Mouse (Mus musculus): ENCODE results near the gene Tprkb. TPM values are rescaled to one million over a fixed set of nuclear protein-coding genes. Genes with fewer than 3 reads are reported as not detected.
"Not testable (repeated sequence)": the region's sequence is repeated elsewhere in the genome, so short reads cannot be mapped to it uniquely, and the experiment has no call there.

The Tprkb gene
- total RNA-seq, 2 experiments from 2014 or later = 22.4 to 23.3 TPM

DNA sequence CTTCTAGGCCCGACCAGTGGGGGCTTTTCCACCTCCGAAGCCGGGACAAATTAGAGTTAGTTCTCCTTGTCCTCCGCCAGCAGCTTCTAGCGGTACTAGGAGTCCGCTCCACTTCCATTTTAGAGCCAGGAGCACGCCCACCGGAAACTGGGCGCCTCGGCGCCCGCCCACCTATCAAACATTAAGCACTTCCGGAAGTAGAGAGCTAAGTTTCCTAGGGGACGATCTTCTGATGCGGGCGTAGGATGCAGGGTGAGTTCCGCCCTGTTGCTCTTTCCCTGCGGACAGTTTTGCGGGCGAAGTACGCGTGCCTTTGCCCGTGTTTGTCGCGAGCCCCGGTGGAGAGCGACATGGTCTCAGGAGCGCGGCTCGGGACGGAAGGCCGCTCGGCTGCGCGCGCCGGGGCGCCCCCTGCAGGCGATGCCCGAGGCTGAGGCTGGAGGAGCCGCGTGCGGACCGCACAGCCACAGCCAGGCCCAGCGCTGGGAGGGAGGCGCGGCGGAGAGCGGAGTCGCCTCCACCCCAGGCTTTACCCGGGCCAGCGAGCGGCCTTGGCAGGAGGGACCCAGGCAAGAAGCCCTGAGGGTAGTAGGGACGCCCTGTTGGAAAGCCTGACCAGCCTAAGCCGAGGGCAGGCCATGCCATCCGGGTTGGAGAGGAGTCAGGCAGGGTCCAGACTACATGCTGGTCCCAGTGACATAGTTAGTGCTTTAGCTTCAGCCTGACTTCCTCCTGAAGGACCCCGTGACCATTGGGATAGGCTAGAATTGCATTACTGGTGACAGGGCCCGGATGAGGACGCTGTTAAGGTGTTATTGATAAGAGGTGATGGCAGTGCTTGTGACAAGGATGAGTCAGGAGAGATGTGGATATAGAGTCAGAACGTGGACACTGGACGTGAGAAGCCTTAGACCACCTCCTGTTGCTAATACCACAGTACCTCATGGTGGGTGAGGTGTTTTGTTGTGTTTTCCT, 4.2 kb downstream of the Tprkb start, which contains the start of gene Nat8f1:
Gene Nat8f1 (minus strand): TSS at position 149 of the 975 bp plus-strand sequence.
- peak; percentile 82 for DNase-seq

GRCm38 (mm10) chr6:85916596-85916995, 4.9 kb downstream of the Tprkb start:
- DNase-seq = no peak

- not testable (repeated sequence) for DNase-seq
These were observed 6.7 kb downstream of the Tprkb start for GRCm38 (mm10) chr6:85918341-85918740.

- DNase-seq = no peak
These were observed 7.7 kb downstream of the Tprkb start for GRCm38 (mm10) chr6:85919401-85919800.

DNA sequence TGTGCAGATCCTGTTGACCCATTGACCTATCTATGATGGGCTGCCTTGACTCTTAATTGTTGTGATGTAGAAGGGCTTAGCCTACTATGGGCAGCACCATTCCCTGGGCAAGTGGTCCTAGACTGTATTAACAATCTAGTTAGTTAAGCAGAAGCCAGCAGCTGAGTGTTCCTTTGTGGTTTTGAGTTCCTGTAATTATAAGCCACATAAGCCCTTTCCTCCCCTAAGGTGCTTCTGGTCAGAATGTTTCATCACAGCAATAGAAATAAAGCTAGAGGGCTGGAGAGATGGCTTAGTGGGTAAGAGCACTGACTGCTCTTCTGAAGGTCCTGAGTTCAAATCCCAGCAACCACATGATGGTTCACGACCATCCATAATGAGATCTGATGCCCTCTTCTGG, 12.0 kb downstream of the Tprkb start:
- no peak for DNase-seq

GRCm38 (mm10) chr6:85926709-85927108, 15.0 kb downstream of the Tprkb start:
- DNase-seq = no peak

DNA sequence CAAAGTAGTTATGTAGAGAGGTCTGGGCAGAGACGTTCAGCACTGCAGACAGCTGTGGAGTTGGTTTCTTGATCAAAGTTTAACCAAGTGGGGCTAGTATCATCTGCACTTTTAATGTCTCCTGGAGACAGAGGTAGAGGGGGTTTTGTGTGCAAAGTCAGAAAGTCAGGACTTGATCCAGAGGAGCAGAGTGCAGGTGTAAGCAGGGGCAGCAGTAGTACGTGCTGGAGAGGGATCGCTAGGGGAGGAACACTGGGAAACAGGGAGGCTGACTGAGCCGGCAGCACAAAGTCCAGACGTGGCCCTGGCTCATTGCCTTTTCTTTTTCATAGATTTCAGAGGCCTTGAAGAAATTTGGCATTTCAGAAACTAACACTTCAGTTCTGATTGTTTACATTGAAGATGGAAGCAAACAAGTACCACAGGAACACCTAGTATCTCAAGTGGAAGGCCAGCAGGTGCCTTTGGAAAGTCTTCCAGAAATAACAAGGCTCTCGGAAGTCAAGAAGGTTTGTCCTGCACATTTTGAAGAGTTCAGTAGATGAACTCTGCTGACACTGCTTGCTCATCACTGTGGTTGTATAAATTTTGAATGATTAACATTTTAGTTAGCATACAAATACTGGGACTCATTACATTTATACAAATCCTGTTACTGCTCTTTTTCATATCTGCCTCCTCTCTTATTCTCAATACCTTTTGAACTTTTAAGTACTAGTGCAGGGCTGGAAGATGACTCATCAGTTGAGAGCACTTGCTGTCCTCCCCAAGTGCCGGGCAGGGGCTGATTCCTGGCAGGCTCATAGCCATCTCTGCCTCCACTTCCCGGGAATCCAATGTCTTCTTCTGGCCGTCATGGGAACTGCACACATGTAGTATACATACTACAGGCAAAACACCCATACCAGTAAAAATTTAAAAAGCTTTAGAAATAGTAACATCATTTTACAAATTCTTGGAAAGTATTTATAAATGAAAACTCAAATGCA, 16.1 kb downstream of the Tprkb start:
- DNase-seq = no peak

- no peak for DNase-seq
These were observed 17.6 kb downstream of the Tprkb start for GRCm38 (mm10) chr6:85929312-85929711.

DNA sequence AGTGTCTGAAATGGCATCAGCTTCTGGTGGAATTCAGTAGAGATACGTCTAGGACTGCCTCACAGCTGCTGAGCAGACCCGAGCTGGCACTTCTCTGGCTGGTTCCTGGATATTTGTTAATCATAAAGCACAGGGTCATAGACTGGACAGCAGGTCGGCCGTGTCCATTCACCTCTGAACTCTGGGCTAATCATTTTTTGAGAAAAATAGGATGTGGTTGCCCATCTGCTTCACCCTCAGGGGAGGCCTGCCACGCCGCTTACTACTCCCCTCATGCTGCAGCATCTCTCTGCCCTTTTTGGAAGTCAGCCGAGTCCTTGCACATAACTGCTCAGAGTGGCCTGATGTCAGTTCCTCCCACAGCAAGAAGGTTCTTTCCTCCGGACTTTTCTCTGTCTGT, 22.4 kb downstream of the Tprkb start:
- DNase-seq = no peak

GRCm38 (mm10) chr6:85935646-85936045, 24.0 kb downstream of the Tprkb start:
- no peak for DNase-seq

DNA sequence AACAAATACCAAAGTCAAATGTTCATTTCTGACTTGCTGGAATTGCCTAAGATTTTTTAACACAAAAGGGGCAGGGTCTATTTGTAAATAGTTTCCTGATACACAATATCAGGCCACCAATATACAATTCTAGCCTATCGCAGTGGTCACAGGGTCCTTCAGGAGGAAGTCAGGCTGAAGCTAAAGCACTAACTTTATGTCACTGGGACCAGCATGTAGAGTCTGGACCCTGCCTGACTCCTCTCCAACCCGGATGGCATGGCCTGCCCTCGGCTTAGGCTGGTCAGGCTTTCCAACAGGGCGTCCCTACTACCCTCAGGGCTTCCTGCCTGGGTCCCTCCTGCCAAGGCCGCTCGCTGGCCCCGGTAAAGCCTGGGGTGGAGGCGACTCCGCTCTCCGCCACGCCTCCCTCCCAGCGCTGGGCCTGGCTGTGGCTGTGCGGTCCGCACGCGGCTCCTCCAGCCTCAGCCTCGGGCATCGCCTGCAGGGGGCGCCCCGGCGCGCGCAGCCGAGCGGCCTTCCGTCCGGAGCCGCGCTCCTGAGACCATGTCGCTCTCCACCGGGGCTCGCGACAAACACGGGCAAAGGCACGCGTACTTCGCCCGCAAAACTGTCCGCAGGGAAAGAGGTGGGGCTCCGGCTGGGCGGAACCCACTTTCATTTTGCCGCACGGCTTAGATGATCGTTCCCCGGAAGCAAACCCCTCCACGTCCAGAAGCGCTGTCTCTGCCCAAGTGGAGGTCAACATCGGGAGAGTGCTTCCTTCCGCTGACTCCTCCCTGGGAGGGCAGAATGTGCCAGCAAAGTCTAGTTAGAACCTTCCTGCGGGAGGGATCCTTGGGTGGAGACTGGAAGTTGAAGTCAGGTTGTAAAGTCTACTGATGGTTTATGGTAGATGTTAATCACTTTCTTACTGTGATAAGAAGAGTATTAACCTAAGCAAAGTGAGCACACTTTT, 25.1 kb downstream of the Tprkb start:
- peak; percentile 82 for DNase-seq

- DNase-seq = no peak
These were observed 27.0 kb downstream of the Tprkb start for GRCm38 (mm10) chr6:85938701-85939100.

DNA sequence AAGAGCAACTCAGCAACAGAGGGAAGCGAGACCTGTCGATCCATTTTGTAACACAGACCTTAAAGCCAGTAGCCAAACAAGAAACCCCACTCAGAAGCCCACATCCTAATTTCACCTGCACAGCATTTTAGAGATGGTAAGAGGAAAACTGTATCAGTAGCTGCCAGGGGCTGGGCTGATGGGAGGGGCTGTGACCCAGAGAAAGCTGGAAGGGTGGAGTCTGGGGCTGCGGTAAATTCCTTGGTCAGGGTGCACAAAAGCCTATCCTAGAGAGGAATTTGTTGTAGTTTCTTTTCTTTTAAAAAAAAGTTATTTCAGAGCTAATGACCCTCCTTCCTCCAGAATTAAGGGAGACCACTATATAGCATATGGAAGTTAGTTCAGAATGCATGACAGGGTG, 30.8 kb downstream of the Tprkb start:
- no peak for DNase-seq

- no peak for DNase-seq
These were observed 36.9 kb downstream of the Tprkb start for GRCm38 (mm10) chr6:85948549-85948948.

DNA sequence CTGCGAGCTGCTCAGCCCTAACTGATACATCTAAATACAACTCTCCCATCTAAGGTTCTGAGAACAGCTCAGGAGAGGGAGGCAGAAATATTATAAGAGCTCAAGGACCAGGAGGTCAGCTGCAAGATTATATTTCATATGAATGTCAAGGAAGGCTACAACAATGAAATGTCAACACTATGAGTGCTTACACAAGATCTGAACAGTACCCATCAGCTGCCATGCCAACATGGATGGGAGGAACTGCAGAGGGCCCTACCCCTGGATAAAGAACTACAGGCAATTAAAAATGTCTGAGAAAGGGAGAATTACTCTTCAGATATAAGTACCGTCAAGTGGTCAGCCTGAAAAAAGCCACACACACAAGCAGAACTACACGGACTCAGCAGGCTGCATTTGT, 45.9 kb downstream of the Tprkb start:
- no peak for DNase-seq

GRCm38 (mm10) chr6:85961101-85962091, 49.7 kb downstream of the Tprkb start, which contains the start of gene Dusp11:
Dusp11 (minus strand) TSS chr6:85961667.
- peak; percentile 96 for DNase-seq

DNA sequence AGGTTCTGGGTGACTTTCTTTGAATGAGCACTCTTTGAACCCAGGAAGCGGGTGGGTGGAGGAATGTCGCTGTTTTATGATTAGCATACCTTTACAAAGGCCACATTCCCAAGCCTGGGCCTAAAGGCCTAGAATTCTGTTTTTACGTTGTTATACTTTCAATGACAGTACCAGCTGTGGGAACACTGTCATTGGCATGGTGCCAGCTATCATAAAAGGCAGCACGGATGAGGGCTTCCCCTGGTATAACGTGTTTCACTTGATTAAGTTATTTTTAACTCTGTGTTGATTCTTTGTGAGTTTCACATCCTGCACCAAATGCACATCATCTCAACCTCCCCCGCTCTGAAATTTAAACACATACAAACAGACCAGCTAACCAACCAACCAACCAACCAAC, 54.4 kb downstream of the Tprkb start:
- DNase-seq = peak; percentile 18

DNA sequence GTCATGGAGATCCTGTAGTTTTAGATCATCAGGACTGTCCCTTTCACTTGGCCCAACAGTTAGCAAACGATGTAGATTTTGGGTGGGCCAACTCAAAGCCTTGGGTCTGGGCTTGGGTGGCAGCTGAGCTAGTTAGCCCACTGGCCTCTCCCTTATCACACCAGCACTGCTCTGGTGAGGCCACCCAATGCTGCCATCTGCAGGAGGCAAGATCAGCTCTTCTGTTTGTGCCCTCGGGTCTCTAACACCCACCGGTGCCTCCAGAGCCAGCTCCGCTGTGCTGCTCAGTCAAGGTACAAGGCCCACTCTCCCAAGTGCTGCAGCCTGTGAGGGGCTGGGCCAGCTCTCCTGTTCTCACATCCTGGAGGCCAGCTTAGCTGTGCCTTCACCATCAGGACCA, 55.0 kb downstream of the Tprkb start:
- DNase-seq = no peak

GRCm38 (mm10) chr6:85969889-85970288, 58.2 kb downstream of the Tprkb start:
- no peak for DNase-seq

GRCm38 (mm10) chr6:85972699-85973098, 61.0 kb downstream of the Tprkb start:
- no peak for DNase-seq

Measured in gastrocnemius, postnatal 10 days (tissue).